Mouse (Mus musculus) lung, postnatal 0 days (tissue): ENCODE results near the gene Tac4.
A peak's percentile ranks its signal among the peaks of the same experiment; 100 is the strongest.

Experiments
- CTCF ChIP-seq: IDR thresholded peaks from 2 replicates; pipeline ENCODE4 v1.5.1; 2016; ENCODE audit warnings: antibody characterized with exemption, mild to moderate bottlenecking
- EP300 ChIP-seq: IDR thresholded peaks from 2 replicates; pipeline ENCODE4 v1.6.1; 2016; ENCODE audit warnings: antibody characterized with exemption, mild to moderate bottlenecking, control low read depth

- TF ChIP-seq EP300 (peak; percentile 40), CTCF (peak; percentile 94)
These were observed 36.8 kb downstream of the Tac4 start for GRCm38 (mm10) chr11:95298146-95298545.
